Mouse (Mus musculus): ENCODE measurements at regions not wholly inside any gene's neighbourhood (a gene's known extent, or its start where the extent isn't known, plus 50 kb on each side); places are given as distances from the start of the nearest gene placed in this dataset.

- TF ChIP-seq CTCF (IDR thresholded peaks at IDR 0.05; ENCODE audit: low read depth, low read length) (no peak), POLR2A (IDR thresholded peaks at IDR 0.05; ENCODE audit: insufficient read depth, low read length) (no peak), EP300 (IDR thresholded peaks at IDR 0.05; ENCODE audit: insufficient read depth, low read depth, low read length) (no peak)
Observed at GRCm38 (mm10) chr6:52416491-52416890, 103.2 kb downstream of the Evx1 start.
